Mouse (Mus musculus) spleen, postnatal 36 days (tissue): Measurements from ENCODE around the gene Diras1.

ENCODE experiments used
- DNase-seq, 2 experiments: peaks; one replicate each; pipeline ENCODE4 v3.0.0; 2022; ENCODE audit warnings: low spot score in 2 of 2, mixed read lengths in 1 of 2

The Diras1 gene

DNA sequence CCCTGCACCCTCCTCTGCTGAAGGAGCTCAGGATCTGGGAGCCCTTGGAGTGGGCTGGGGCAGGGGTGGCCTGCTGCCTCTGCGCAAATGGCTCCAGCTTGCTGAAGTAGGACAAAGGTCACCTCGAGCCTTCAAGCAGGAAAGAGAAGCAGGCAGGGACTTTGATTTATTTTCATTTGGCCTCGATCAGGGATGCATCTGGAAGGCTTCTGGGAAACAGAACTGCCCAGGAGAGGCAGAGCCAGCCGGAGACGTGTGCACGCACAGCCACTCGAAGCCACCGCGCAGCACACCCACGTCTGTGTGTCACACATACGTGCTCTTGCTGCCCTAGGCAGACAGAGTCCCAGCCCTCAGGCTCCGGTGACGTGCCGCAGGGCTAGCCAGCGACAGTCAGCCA lies 53.9 kb downstream of the Diras1 start:
- no peak for DNase-seq

DNA sequence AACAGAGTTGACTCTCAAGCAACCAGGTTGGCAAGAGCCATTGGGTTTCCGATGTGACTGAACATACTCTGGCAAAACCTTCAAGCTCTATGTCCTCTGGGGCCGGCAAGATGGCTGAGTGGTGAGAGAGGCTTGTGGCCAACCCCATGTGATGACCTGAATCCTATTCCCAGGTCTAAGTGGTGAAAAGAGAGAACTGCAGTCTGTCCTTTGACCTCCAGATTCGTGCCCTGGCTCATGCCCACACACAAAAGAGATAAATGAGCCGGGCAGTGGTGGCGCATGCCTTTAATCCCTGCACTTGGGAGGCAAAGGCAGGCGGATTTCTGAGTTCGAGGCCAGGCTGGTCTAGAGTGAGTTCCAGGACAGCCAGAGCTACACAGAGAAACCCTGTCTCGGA lies 55.3 kb downstream of the Diras1 start:
- DNase-seq, result no peak
